In genomic region chr10:118049330-118049729, GRCm38 (mm10) we compare ENCODE assay signal across 8 mouse cellular contexts.
DNase-seq lines count a peak whose midpoint lies in the region; ATAC-seq lines count a peak whose summit lies in the region.

No protein-coding gene starts in this region.

- no peak for ATAC-seq in midbrain, embryonic 16.5 days

- WGBS in midbrain, embryonic 16.5 days = 95% methylated on average over 10 of the region's 10 CpGs

- H3K4me2 ChIP-seq in midbrain, embryonic 16.5 days (ENCODE audit: low read length) = no peak overlapping the region

- no peak overlapping the region for H3K27ac ChIP-seq in midbrain, embryonic 16.5 days (ENCODE audit: low read length)

- DNase-seq in left cerebral cortex, postnatal 10 days (ENCODE audit: extremely low spot score in 1 of 2, low spot score in 2 of 2) = peak; percentile 33 to 71
- DNase-seq in left cerebral cortex, adult 9 months (ENCODE audit: low spot score in 2 of 2) = no peak
- peak; percentile 90 for DNase-seq in adrenal gland, adult 2 months
- peak; percentile 82 for DNase-seq in cerebellum, adult 9-11 months
- DNase-seq in heart, postnatal 10 days = peak; percentile 94
- DNase-seq in lung, postnatal 4 days = peak; percentile 83 to 92
- DNase-seq in thymus, postnatal 10 days (ENCODE audit: low spot score in 2 of 2) = no peak

- H3K9me3 ChIP-seq in midbrain, embryonic 16.5 days (replicated peaks; ENCODE audit: control insufficient read depth, low read length, poor library complexity, severe bottlenecking) = no peaks in the 10 kb centered on the region

- no peak overlapping the region for H3K9ac ChIP-seq in midbrain, embryonic 16.5 days (ENCODE audit: low read depth, low read length)

- no peaks in the 10 kb centered on the region for H3K36me3 ChIP-seq in midbrain, embryonic 16.5 days (ENCODE audit: control insufficient read depth, insufficient read depth, low read length)

- intact Hi-C loops in left cerebral cortex, postnatal 10 days (cut with DNase I) = no loop called here
- intact Hi-C loops in heart, postnatal 10 days (cut with DNase I) = loop anchor here (5.0 kb wide), 2 partner anchors 47 to 202 kb away; partner anchors contain the start of gene Rap1b

- H3K4me1 ChIP-seq in midbrain, embryonic 16.5 days (ENCODE audit: control insufficient read depth, insufficient read depth, low read length) = no peaks in the 10 kb centered on the region

- H3K27me3 ChIP-seq in midbrain, embryonic 16.5 days (ENCODE audit: control insufficient read depth, insufficient read depth, low read depth, low read length) = no peaks in the 10 kb centered on the region

- H3K4me3 ChIP-seq in midbrain, embryonic 16.5 days (ENCODE audit: low read depth, low read length) = no peak overlapping the region

Comparison
In these comparisons a context has a peak if more than half of its experiments do, and no peak if none do; other contexts are left out.
1. DNase-seq: peak in left cerebral cortex, postnatal 10 days (2 of 2), adrenal gland, adult 2 months (single experiment), cerebellum, adult 9-11 months (single experiment), heart, postnatal 10 days (2 of 2) and lung, postnatal 4 days (2 of 2); none in left cerebral cortex, adult 9 months (0 of 2) and thymus, postnatal 10 days (0 of 2).